Mouse (Mus musculus) myocyte (in vitro differentiated cells): ENCODE data around the gene Adamts15. TPM values are rescaled to one million over a fixed set of nuclear protein-coding genes. Genes with fewer than 3 reads are reported as not detected.

Experiments used
- H3K27me3 ChIP-seq: one replicate; pipeline ENCODE4 v1.6.1; 2011; ENCODE audit not compliant: control insufficient read depth, insufficient read depth, insufficient read length
- H3K36me3 ChIP-seq: one replicate; pipeline ENCODE4 v1.6.1; 2011; ENCODE audit not compliant: control insufficient read depth, insufficient read depth
- H3K4me2 ChIP-seq: one replicate; pipeline ENCODE4 v1.6.1; 2011; ENCODE audit warnings: low read depth, control low read depth
- H3K4me3 ChIP-seq: one replicate; pipeline ENCODE4 v1.5.1; 2011; ENCODE audit warnings: mild to moderate bottlenecking, control low read depth, moderate library complexity
- H3K79me2 ChIP-seq: one replicate; pipeline ENCODE4 v1.6.1; 2011; ENCODE audit not compliant: control insufficient read depth, insufficient read depth
- H3ac ChIP-seq: one replicate; pipeline ENCODE4 v1.6.1; 2011; ENCODE audit not compliant: control insufficient read depth, insufficient read length
- CEBPB ChIP-seq: IDR thresholded peaks from 2 replicates; pipeline ENCODE4 v1.6.1; 2011; ENCODE audit warnings: mild to moderate bottlenecking, moderate library complexity; ENCODE audit not compliant: poor library complexity, insufficient read depth, severe bottlenecking
- E2F4 ChIP-seq: IDR thresholded peaks from one replicate; pipeline ENCODE4 v1.6.1; 2011; ENCODE audit warnings: mild to moderate bottlenecking, control low read depth, moderate library complexity; ENCODE audit not compliant: insufficient read depth
- MAX ChIP-seq: IDR thresholded peaks from one replicate; pipeline ENCODE4 v1.6.1; 2011; ENCODE audit warnings: low read depth, mild to moderate bottlenecking, control low read depth
- MYOD1 ChIP-seq, 3 experiments: IDR thresholded peaks; one replicate each; pipeline ENCODE4 v1.6.1; 2011; ENCODE audit warnings: control low read depth in 2 of 3, low read depth in 2 of 3, mild to moderate bottlenecking in 2 of 3, moderate library complexity in 1 of 3; ENCODE audit not compliant: insufficient read length in 2 of 3, control insufficient read depth in 1 of 3
- MYOG ChIP-seq, 3 experiments: IDR thresholded peaks; one replicate each; pipeline ENCODE4 v1.6.1; 2011; ENCODE audit warnings: control low read depth in 2 of 3, low read depth in 2 of 3, mild to moderate bottlenecking in 2 of 3; ENCODE audit not compliant: insufficient read length in 2 of 3, control insufficient read depth in 1 of 3, insufficient read depth in 1 of 3
- POLR2A ChIP-seq: IDR thresholded peaks from one replicate; pipeline ENCODE4 v1.6.1; 2011; ENCODE audit warnings: low read depth, mild to moderate bottlenecking, control low read depth, moderate library complexity; ENCODE audit not compliant: insufficient read length
- POLR2AphosphoS2 ChIP-seq: IDR thresholded peaks from one replicate; pipeline ENCODE4 v1.6.1; 2011; ENCODE audit warnings: low read depth, control low read depth; ENCODE audit not compliant: insufficient read length
- REST ChIP-seq: IDR thresholded peaks from one replicate; pipeline ENCODE4 v1.6.1; 2011; ENCODE audit warnings: mild to moderate bottlenecking, control low read depth, moderate library complexity; ENCODE audit not compliant: insufficient read depth, insufficient read length
- SRF ChIP-seq: IDR thresholded peaks from one replicate; pipeline ENCODE4 v1.6.1; 2011; ENCODE audit warnings: low read depth; ENCODE audit not compliant: control insufficient read depth, insufficient read length
- TCF12 ChIP-seq: IDR thresholded peaks from one replicate; pipeline ENCODE4 v1.6.1; 2011; ENCODE audit warnings: mild to moderate bottlenecking, control low read depth; ENCODE audit not compliant: poor library complexity, insufficient read depth, severe bottlenecking
- TCF3 ChIP-seq: IDR thresholded peaks from one replicate; pipeline ENCODE4 v1.6.1; 2011; ENCODE audit warnings: low read depth, control low read depth; ENCODE audit not compliant: insufficient read length
- USF1 ChIP-seq: IDR thresholded peaks from one replicate; pipeline ENCODE4 v1.6.1; 2011; ENCODE audit warnings: low read depth, mild to moderate bottlenecking, control low read depth, moderate library complexity
- polyA plus RNA-seq: library from polyadenylated mRNA; unstranded; fragments of >200 nt; fragmentation: generic; extraction: Trizol; gene quantifications from one replicate; pipeline ENCODE4 v1.2.1, GENCODE M21; 2012; ENCODE audit warnings: missing spikeins

Adamts15 gene
- polyA plus RNA-seq, 1 experiment = not detected

GRCm38 (mm10) chr9:30902641-30903040 lies 19.6 kb downstream of the Adamts15 start:
- no peak overlapping the region for H3K4me2 ChIP-seq
- TF ChIP-seq TCF12 = no peak
- TF ChIP-seq SRF = no peak
- TF ChIP-seq USF1 = no peak
- no peak for TF ChIP-seq MYOG (IDR thresholded peaks at IDR 0.05; ENCODE audit: control insufficient read depth in 1 of 3, insufficient read depth in 1 of 3, insufficient read length in 2 of 3, low read depth in 2 of 3)
- no peak for TF ChIP-seq POLR2AphosphoS2
- TF ChIP-seq REST = no peak
- no peak for TF ChIP-seq MYOD1 (IDR thresholded peaks at IDR 0.05; ENCODE audit: control insufficient read depth in 1 of 3, insufficient read length in 2 of 3, low read depth in 2 of 3)
- no peak for TF ChIP-seq MAX
- no peak for TF ChIP-seq TCF3
- no peak for TF ChIP-seq POLR2A
- TF ChIP-seq E2F4 = no peak
- no peak for TF ChIP-seq CEBPB
- H3K27me3 ChIP-seq = no peaks in the 10 kb centered on the region
- H3K79me2 ChIP-seq = no peaks in the 10 kb centered on the region
- no peaks in the 10 kb centered on the region for H3K36me3 ChIP-seq
- no peak overlapping the region for H3K4me3 ChIP-seq
- H3ac ChIP-seq = no peak overlapping the region

- no peak for TF ChIP-seq CEBPB
- TF ChIP-seq POLR2A = no peak
- no peak for TF ChIP-seq MAX
- no peak for TF ChIP-seq REST
- no peak for TF ChIP-seq TCF12
- Histone ChIP-seq H3K79me2 (no peaks in the 10 kb centered on the region), H3ac (no peak overlapping the region), H3K36me3 (no peaks in the 10 kb centered on the region), H3K4me3 (no peak overlapping the region), H3K27me3 (no peaks in the 10 kb centered on the region), H3K4me2 (no peak overlapping the region)
These were observed 20.1 kb downstream of the Adamts15 start for GRCm38 (mm10) chr9:30902152-30902551.

GRCm38 (mm10) chr9:30897169-30897568 lies 25.1 kb downstream of the Adamts15 start:
- no peak overlapping the region for H3ac ChIP-seq
- H3K27me3 ChIP-seq = no peaks in the 10 kb centered on the region
- no peaks in the 10 kb centered on the region for H3K36me3 ChIP-seq
- peak overlapping the region; percentile 2 for H3K4me2 ChIP-seq
- TF ChIP-seq TCF3 = no peak
- TF ChIP-seq MAX = no peak
- TF ChIP-seq MYOD1 (IDR thresholded peaks at IDR 0.05; ENCODE audit: control insufficient read depth in 1 of 3, insufficient read length in 2 of 3, low read depth in 2 of 3) = no peak
- TF ChIP-seq POLR2AphosphoS2 = no peak
- TF ChIP-seq USF1 = no peak
- no peak for TF ChIP-seq SRF
- TF ChIP-seq E2F4 = no peak
- no peak for TF ChIP-seq TCF12
- TF ChIP-seq CEBPB = no peak
- no peak for TF ChIP-seq REST
- TF ChIP-seq MYOG (IDR thresholded peaks at IDR 0.05; ENCODE audit: control insufficient read depth in 1 of 3, insufficient read depth in 1 of 3, insufficient read length in 2 of 3, low read depth in 2 of 3) = no peak
- TF ChIP-seq POLR2A = no peak
- no peaks in the 10 kb centered on the region for H3K79me2 ChIP-seq
- no peak overlapping the region for H3K4me3 ChIP-seq

GRCm38 (mm10) chr9:30896752-30897151 lies 25.5 kb downstream of the Adamts15 start:
- H3K4me2 ChIP-seq = peak overlapping the region; percentile 2
- H3K79me2 ChIP-seq = no peaks in the 10 kb centered on the region
- H3K36me3 ChIP-seq = no peaks in the 10 kb centered on the region
- no peaks in the 10 kb centered on the region for H3K27me3 ChIP-seq
- H3K4me3 ChIP-seq = no peak overlapping the region
- TF ChIP-seq CEBPB = no peak
- TF ChIP-seq POLR2AphosphoS2 = no peak
- no peak for TF ChIP-seq E2F4
- H3ac ChIP-seq = no peak overlapping the region

GRCm38 (mm10) chr9:30895618-30896017 lies 26.6 kb downstream of the Adamts15 start:
- H3ac ChIP-seq = no peak overlapping the region
- no peak for TF ChIP-seq POLR2AphosphoS2
- no peak for TF ChIP-seq E2F4
- no peak for TF ChIP-seq MYOG (IDR thresholded peaks at IDR 0.05; ENCODE audit: control insufficient read depth in 1 of 3, insufficient read depth in 1 of 3, insufficient read length in 2 of 3, low read depth in 2 of 3)
- TF ChIP-seq TCF12 = no peak
- TF ChIP-seq MYOD1 (IDR thresholded peaks at IDR 0.05; ENCODE audit: control insufficient read depth in 1 of 3, insufficient read length in 2 of 3, low read depth in 2 of 3) = no peak
- no peak for TF ChIP-seq CEBPB
- TF ChIP-seq TCF3 = no peak
- TF ChIP-seq MAX = no peak
- no peak for TF ChIP-seq POLR2A
- TF ChIP-seq SRF = no peak
- TF ChIP-seq REST = no peak
- TF ChIP-seq USF1 = no peak
- no peaks in the 10 kb centered on the region for H3K36me3 ChIP-seq

More at GRCm38 (mm10) chr9:30895618-30896017, 26.6 kb downstream of the Adamts15 start:
- Histone ChIP-seq H3K27me3 (no peaks in the 10 kb centered on the region), H3K79me2 (no peaks in the 10 kb centered on the region), H3K4me3 (no peak overlapping the region), H3K4me2 (no peak overlapping the region)
